Mouse (Mus musculus) liver, embryonic 12.5 days (tissue): ENCODE measurements around the gene Bora. TPM values are rescaled to one million over a fixed set of nuclear protein-coding genes. Genes with fewer than 3 reads are reported as not detected.

Source experiments
- polyA plus RNA-seq: library from polyadenylated mRNA; unstranded; fragments of >200 nt; fragmentation: Nextera tagmentation; extraction: Ambion mirVana; gene quantifications from 2 replicates; pipeline ENCODE4 v1.2.1, GENCODE M21; 2016

Bora gene
- polyA plus RNA-seq, 1 experiment from 2014 or later = 51.5 TPM

Other genes with a start within 250 kb of the Bora start
- 1.8 and 3.4 TPM in 2 replicates for gene Rpl36a-ps1, start 51.9 kb upstream of the Bora start, polyA plus RNA-seq
- 64.6 and 68.3 TPM in 2 replicates for gene Mzt1, start 88 bp upstream of the Bora start, polyA plus RNA-seq
- 9.7 and 11.1 TPM in 2 replicates for gene Pibf1, start 53.2 kb downstream of the Bora start, polyA plus RNA-seq
- 32.9 and 33.3 TPM in 2 replicates for gene Dis3, start 53.5 kb downstream of the Bora start, polyA plus RNA-seq